Mouse (Mus musculus): ENCODE measurements at regions not wholly inside any gene's neighbourhood (a gene's known extent, or its start where the extent isn't known, plus 50 kb on each side); places are given as distances from the start of the nearest gene placed in this dataset.

- TF ChIP-seq POLR2A (IDR thresholded peaks at IDR 0.05; ENCODE audit: insufficient read depth, low read depth, low read length): no peak
- no peak for TF ChIP-seq CTCF (IDR thresholded peaks at IDR 0.05)
Observed at GRCm38 (mm10) chr1:164548071-164548470, 89.9 kb upstream of the Atp1b1 start.

Measured in heart, adult 2 months (tissue).